Mouse (Mus musculus) megakaryocyte, embryonic 14.5 days (primary cell): Measurements from ENCODE around the gene Pald1.

ENCODE experiments used
- FLI1 ChIP-seq: IDR thresholded peaks from 2 replicates; pipeline ENCODE4 v1.6.1; 2012; ENCODE audit warnings: low read length, inconsistent platforms, mixed read lengths
- GATA1 ChIP-seq: IDR thresholded peaks from 3 replicates; pipeline ENCODE4 v1.6.1; 2012; ENCODE audit warnings: mixed read lengths, low read length, inconsistent platforms, borderline replicate concordance

GRCm38 (mm10) chr10:61425047-61425446 lies 41.7 kb upstream of the Pald1 start:
- TF ChIP-seq GATA1 (no peak), FLI1 (no peak)
